Mouse (Mus musculus): Measurements from ENCODE around the gene Cpn1.

Gene Cpn1

GRCm38 (mm10) chr19:43939769-43940689, 46.3 kb downstream of the Cpn1 start, which contains the start of gene Dnmbp:
Gene Dnmbp (minus strand): TSS chr19:43940191.
- in situ Hi-C loops (cut with MseI, MboI) = no loop called here

- in situ Hi-C loops (cut with MseI, MboI) = no loop called here
These were observed 47.1 kb downstream of the Cpn1 start for GRCm38 (mm10) chr19:43939171-43939768.

GRCm38 (mm10) chr19:43938355-43938754, 48.0 kb downstream of the Cpn1 start:
- in situ Hi-C loops (cut with MseI, MboI) = no loop called here

GRCm38 (mm10) chr19:43930926-43931325, 55.4 kb downstream of the Cpn1 start:
- in situ Hi-C loops (cut with MseI, MboI) = no loop called here

- in situ Hi-C loops (cut with MseI, MboI) = no loop called here
These were observed 56.0 kb downstream of the Cpn1 start for GRCm38 (mm10) chr19:43930366-43930765.

GRCm38 (mm10) chr19:43929869-43930268, 56.5 kb downstream of the Cpn1 start:
- in situ Hi-C loops (cut with MseI, MboI) = no loop called here

- in situ Hi-C loops (cut with MseI, MboI) = no loop called here
These were observed 58.4 kb downstream of the Cpn1 start for GRCm38 (mm10) chr19:43927967-43928366.

GRCm38 (mm10) chr19:43927057-43927456, 59.3 kb downstream of the Cpn1 start:
- in situ Hi-C loops (cut with MseI, MboI) = no loop called here

- in situ Hi-C loops (cut with MseI, MboI) = no loop called here
These were observed 60.0 kb downstream of the Cpn1 start for GRCm38 (mm10) chr19:43926141-43926987.

GRCm38 (mm10) chr19:43924361-43924760, 62.0 kb downstream of the Cpn1 start:
- in situ Hi-C loops (cut with MseI, MboI) = no loop called here

- in situ Hi-C loops (cut with MseI, MboI) = no loop called here
These were observed 63.4 kb downstream of the Cpn1 start for GRCm38 (mm10) chr19:43922963-43923362.

- in situ Hi-C loops (cut with MseI, MboI) = no loop called here
These were observed 64.9 kb downstream of the Cpn1 start for GRCm38 (mm10) chr19:43921410-43921809.

GRCm38 (mm10) chr19:43920453-43921300, 65.7 kb downstream of the Cpn1 start:
- in situ Hi-C loops (cut with MseI, MboI) = no loop called here

- in situ Hi-C loops (cut with MseI, MboI) = no loop called here
These were observed 66.5 kb downstream of the Cpn1 start for GRCm38 (mm10) chr19:43919841-43920240.

- in situ Hi-C loops (cut with MseI, MboI) = no loop called here
These were observed 67.5 kb downstream of the Cpn1 start for GRCm38 (mm10) chr19:43918834-43919233.

GRCm38 (mm10) chr19:43917763-43918162, 68.6 kb downstream of the Cpn1 start:
- in situ Hi-C loops (cut with MseI, MboI) = no loop called here

- in situ Hi-C loops (cut with MseI, MboI) = no loop called here
These were observed 69.0 kb downstream of the Cpn1 start for GRCm38 (mm10) chr19:43917406-43917691.

- in situ Hi-C loops (cut with MseI, MboI) = no loop called here
These were observed 69.6 kb downstream of the Cpn1 start for GRCm38 (mm10) chr19:43916586-43917405.

- in situ Hi-C loops (cut with MseI, MboI) = no loop called here
These were observed 70.9 kb downstream of the Cpn1 start for GRCm38 (mm10) chr19:43915431-43915830.

- in situ Hi-C loops (cut with MseI, MboI) = no loop called here
These were observed 71.4 kb downstream of the Cpn1 start for GRCm38 (mm10) chr19:43914986-43915385.
